Mouse (Mus musculus) heart, postnatal 0 days (tissue): Measurements from ENCODE around the gene Atg3.

Source experiments
- CTCF ChIP-seq: IDR thresholded peaks from 2 replicates; pipeline ENCODE4 v1.5.1; 2016; ENCODE audit warnings: antibody characterized with exemption, control low read depth, low read depth
- EP300 ChIP-seq: IDR thresholded peaks from 2 replicates; pipeline ENCODE4 v1.6.1; 2016; ENCODE audit warnings: antibody characterized with exemption, low read depth

DNA sequence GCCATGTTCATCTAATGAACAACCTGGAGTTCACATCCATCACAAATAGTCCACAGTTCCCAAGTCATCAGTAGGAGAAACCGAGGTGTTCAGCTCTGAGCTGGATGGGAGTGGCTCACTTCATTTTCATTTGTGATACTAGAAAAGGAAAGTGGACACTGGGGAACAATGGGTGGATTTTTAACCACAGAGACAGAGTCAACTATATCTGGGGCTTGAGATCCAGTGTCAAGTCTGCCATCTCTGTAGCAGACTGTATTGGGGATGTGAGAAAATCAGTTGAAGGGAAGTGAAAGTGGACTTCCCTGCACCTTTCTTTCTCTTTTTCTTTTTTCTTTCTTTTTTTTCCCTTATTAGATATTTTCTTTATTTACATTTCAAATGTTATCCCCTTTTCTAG lies 68.4 kb downstream of the Atg3 start:
- no peak for TF ChIP-seq CTCF
- no peak for TF ChIP-seq EP300
